In genomic region chr2:158665098-158665497, GRCm38 (mm10) we compare ENCODE assay signal across 10 mouse cellular contexts. TPM values are rescaled to one million over a fixed set of nuclear protein-coding genes. Genes with fewer than 3 reads are reported as not detected.
DNase-seq lines count a peak whose midpoint lies in the region; ATAC-seq and TF ChIP-seq lines count a peak whose summit lies in the region.
"Had no signal": no experiment of that assay in that cellular context is flagged by ENCODE, and none has a peak within 500 bp of the region (broad histone marks: within the 10 kb centered on the region; RNA-seq: fewer than 3 reads in every experiment).

Ppp1r16b (plus strand) TSS chr2:158665398.

- intact Hi-C loops in heart, postnatal 36 days (cut with DNase I), result loop anchor here (5.0 kb wide), 1 partner anchor 37 kb away; no protein-coding TSS in a partner anchor

- ATAC-seq in lung, embryonic 14.5 days (ENCODE audit: insufficient read depth), result no peak
- no peak for ATAC-seq in midbrain, embryonic 16.5 days

- H3K27me3 ChIP-seq in lung, embryonic 14.5 days (ENCODE audit: insufficient read depth, low read length), result peaks cover 45% of the 10 kb centered on the region
- H3K27me3 ChIP-seq in midbrain, embryonic 16.5 days (ENCODE audit: control insufficient read depth, insufficient read depth, low read depth, low read length), result no peaks in the 10 kb centered on the region

- WGBS in lung, embryonic 14.5 days, result 58% methylated on average over 4 of the region's 4 CpGs
- WGBS in midbrain, embryonic 16.5 days, result 86% methylated on average over 4 of the region's 4 CpGs

- no peaks in the 10 kb centered on the region for H3K9me3 ChIP-seq in lung, embryonic 14.5 days (ENCODE audit: low read depth, low read length)
- no peaks in the 10 kb centered on the region for H3K9me3 ChIP-seq in midbrain, embryonic 16.5 days (replicated peaks; ENCODE audit: control insufficient read depth, low read length, poor library complexity, severe bottlenecking)
- H3K9me3 ChIP-seq: embryonic facial prominence, embryonic 12.5 days had no signal

- no peak for DNase-seq in heart, adult 18-20 months
- DNase-seq in heart, adult 8-10 months (ENCODE audit: low spot score), result no peak
- DNase-seq in lung, embryonic 14.5 days, result no peak
- DNase-seq in lung, postnatal 4 days, result no peak
- no peak for DNase-seq in heart, postnatal 36 days
- DNase-seq in right cerebral cortex, postnatal 36 days (ENCODE audit: low spot score in 2 of 2), result no peak
- DNase-seq in cerebellum, adult 11-12 months, result no peak
- DNase-seq: kidney, postnatal 25 days had no signal

- H3K4me2 ChIP-seq in lung, embryonic 14.5 days, result no peak within 1 kb of the TSS
- no peak within 1 kb of the TSS for H3K4me2 ChIP-seq in midbrain, embryonic 16.5 days (ENCODE audit: low read length)

- H3K27ac ChIP-seq in lung, embryonic 14.5 days (ENCODE audit: low read depth), result 0 out of 2 replicates have a peak within 1 kb of the TSS, but pooled peaks have one; percentile 6
- H3K27ac ChIP-seq in midbrain, embryonic 16.5 days (ENCODE audit: low read length), result no peak within 1 kb of the TSS
- H3K27ac ChIP-seq: embryonic facial prominence, embryonic 12.5 days had no signal

- no peak within 1 kb of the TSS for H3K9ac ChIP-seq in lung, embryonic 14.5 days
- H3K9ac ChIP-seq in midbrain, embryonic 16.5 days (ENCODE audit: low read depth, low read length), result no peak within 1 kb of the TSS; the same call in 1 of the 2 replicates
- H3K9ac ChIP-seq: embryonic facial prominence, embryonic 12.5 days had no signal

- H3K4me1 ChIP-seq in lung, embryonic 14.5 days (ENCODE audit: insufficient read depth), result no peaks in the 10 kb centered on the region
- H3K4me1 ChIP-seq in midbrain, embryonic 16.5 days (ENCODE audit: control insufficient read depth, insufficient read depth, low read length), result peaks cover 17% of the 10 kb centered on the region

- TF ChIP-seq CTCF in lung, embryonic 14.5 days (IDR thresholded peaks at IDR 0.05; ENCODE audit: low read depth), result no peak

- H3K4me3 ChIP-seq in lung, embryonic 14.5 days (ENCODE audit: low read depth, low read length), result no peak within 1 kb of the TSS
- no peak within 1 kb of the TSS for H3K4me3 ChIP-seq in midbrain, embryonic 16.5 days (ENCODE audit: low read depth, low read length)

- no peaks in the 10 kb centered on the region for H3K36me3 ChIP-seq in lung, embryonic 14.5 days (ENCODE audit: insufficient read depth)
- no peaks in the 10 kb centered on the region for H3K36me3 ChIP-seq in midbrain, embryonic 16.5 days (ENCODE audit: control insufficient read depth, insufficient read depth, low read length)
- H3K36me3 ChIP-seq: embryonic facial prominence, embryonic 12.5 days had no signal

RNA-seq across cellular contexts. Expression of gene Ppp1r16b, which starts in this region (rescaled TPM):
- total RNA-seq in heart, adult 18-20 months (2021), result 10 to 100 TPM; 11.6 to 16.1 TPM
- total RNA-seq in heart, adult 8-10 months (2022), result 10 to 100 TPM in 2 of 4 experiments, 1 to 10 TPM in 2; 7.8 to 12.3 (median 10.1) TPM
- polyA plus RNA-seq in lung, embryonic 14.5 days (2014; fragmentation: Nextera tagmentation; extraction: Ambion mirVana), result 16.3 and 17.6 TPM in 2 replicates
- total RNA-seq in heart, postnatal 36 days (2021), result 10 to 100 TPM; 11.3 to 13.4 TPM
- polyA plus RNA-seq in midbrain, embryonic 16.5 days (2015; fragmentation: Nextera tagmentation; extraction: Ambion mirVana), result 22.0 and 27.7 TPM in 2 replicates
